ENCODE assay signal across 7 mouse cellular contexts in genomic region chr16:18498558-18498990, GRCm38 (mm10). TPM values are rescaled to one million over a fixed set of nuclear protein-coding genes. Genes with fewer than 3 reads are reported as not detected.
DNase-seq lines count a peak whose midpoint lies in the region; ATAC-seq and TF ChIP-seq lines count a peak whose summit lies in the region.

TSS of gene Gnb1l (plus strand) at chr16:18498713.
TSS of gene Rtl10 (plus strand) at chr16:18498901.

- ATAC-seq in intestine, postnatal 0 days: peak; percentile 93
- peak; percentile 99 for ATAC-seq in midbrain, embryonic 12.5 days (ENCODE audit: low FRiP score, low read depth)

- WGBS in intestine, postnatal 0 days: under 1% methylated on average over 48 of the region's 51 CpGs
- under 1% methylated on average over 39 of the region's 51 CpGs for WGBS in midbrain, embryonic 12.5 days
- under 1% methylated on average over 51 of the region's 51 CpGs for WGBS in small intestine, adult 2 months

- peak within 1 kb of the TSS; percentile 90 for H3K27ac ChIP-seq in intestine, postnatal 0 days (ENCODE audit: low read depth, low read length)
- H3K27ac ChIP-seq in midbrain, embryonic 12.5 days (replicated peaks): peak within 1 kb of the TSS; percentile 92
- H3K27ac ChIP-seq in small intestine, adult 2 months (ENCODE audit: insufficient read depth, low read depth, low read length): peak within 1 kb of the TSS; percentile 80

- H3K4me3 ChIP-seq in intestine, postnatal 0 days (ENCODE audit: low read depth, low read length): peak within 1 kb of the TSS; percentile 72
- peak within 1 kb of the TSS; percentile 69 for H3K4me3 ChIP-seq in midbrain, embryonic 12.5 days
- peak within 1 kb of the TSS; percentile 89 for H3K4me3 ChIP-seq in small intestine, adult 2 months (ENCODE audit: low read depth, low read length)

- H3K9me3 ChIP-seq in intestine, postnatal 0 days (ENCODE audit: control insufficient read depth): no peaks in the 10 kb centered on the region
- no peaks in the 10 kb centered on the region for H3K9me3 ChIP-seq in midbrain, embryonic 12.5 days

- H3K36me3 ChIP-seq in intestine, postnatal 0 days (ENCODE audit: control insufficient read depth, insufficient read depth): peaks cover 13% of the 10 kb centered on the region; the same call in 1 of the 2 replicates
- H3K36me3 ChIP-seq in midbrain, embryonic 12.5 days: peaks cover 17% of the 10 kb centered on the region
- no peaks in the 10 kb centered on the region for H3K36me3 ChIP-seq in small intestine, adult 2 months (ENCODE audit: control insufficient read depth, insufficient read depth, low read length)

- H3K9ac ChIP-seq in intestine, postnatal 0 days (ENCODE audit: low read depth, low read length): peak within 1 kb of the TSS; percentile 80
- peak within 1 kb of the TSS; percentile 83 for H3K9ac ChIP-seq in midbrain, embryonic 12.5 days (replicated peaks)

- H3K27me3 ChIP-seq in intestine, postnatal 0 days (replicated peaks; ENCODE audit: control insufficient read depth, insufficient read depth, low read length): no peaks in the 10 kb centered on the region
- H3K27me3 ChIP-seq in midbrain, embryonic 12.5 days: no peaks in the 10 kb centered on the region
- no peaks in the 10 kb centered on the region for H3K27me3 ChIP-seq in small intestine, adult 2 months (ENCODE audit: control insufficient read depth, insufficient read depth, low read length)

- TF ChIP-seq CTCF in intestine, postnatal 0 days (IDR thresholded peaks at IDR 0.05; ENCODE audit: low read depth): 0 out of 2 replicates have a peak, but pooled peaks have one; percentile 22
- no peak for TF ChIP-seq CTCF in small intestine, adult 2 months (IDR thresholded peaks at IDR 0.05; ENCODE audit: extremely low read depth, insufficient read length, insufficient replicate concordance, low read depth, low read length)

- DNase-seq in adrenal gland, adult 8-10 months: peak; percentile 91
- DNase-seq in embryo, embryonic 9.5 days (ENCODE audit: extremely low spot score): peak; percentile 97
- DNase-seq in gonadal fat pad, adult 2 months (ENCODE audit: low read depth): peak; percentile 38
- peak; percentile 98 for DNase-seq in left cerebral cortex, postnatal 4 days

- peak; percentile 84 for TF ChIP-seq POLR2A in small intestine, adult 2 months (IDR thresholded peaks at IDR 0.05; ENCODE audit: low read depth, low read length)

- H3K4me1 ChIP-seq in intestine, postnatal 0 days (replicated peaks; ENCODE audit: control insufficient read depth, insufficient read depth, low read length): peaks cover 10% of the 10 kb centered on the region; the same call in 1 of the 2 replicates
- H3K4me1 ChIP-seq in midbrain, embryonic 12.5 days: peaks cover 19% of the 10 kb centered on the region
- H3K4me1 ChIP-seq in small intestine, adult 2 months (ENCODE audit: control insufficient read depth, insufficient read depth, insufficient read length, low read length): peaks cover 9% of the 10 kb centered on the region; the same call in 1 of the 2 replicates

- H3K4me2 ChIP-seq in intestine, postnatal 0 days (replicated peaks; ENCODE audit: low read depth): peak within 1 kb of the TSS; percentile 94
- peak within 1 kb of the TSS; percentile 77 for H3K4me2 ChIP-seq in midbrain, embryonic 12.5 days (replicated peaks)

- intact Hi-C loops in left cerebral cortex, postnatal 4 days (cut with DNase I): no loop called here

RNA-seq across cellular contexts. Expression of gene Gnb1l, which starts in this region (rescaled TPM):
- total RNA-seq in adrenal gland, adult 8-10 months (2022): 1 to 10 TPM; 5.1 to 7.0 (median 6.1) TPM
- polyA plus RNA-seq in gonadal fat pad, adult 2 months (2012; rRNA removed): 9.3 and 11.4 TPM in 2 replicates
- 11.0 and 12.6 TPM in 2 replicates for polyA plus RNA-seq in intestine, postnatal 0 days (2015; fragmentation: Nextera tagmentation; extraction: Ambion mirVana)
- 1 to 10 TPM; 9.0 to 9.2 TPM for total RNA-seq in left cerebral cortex, postnatal 4 days (2021)
- polyA plus RNA-seq in midbrain, embryonic 12.5 days (2016; fragmentation: Nextera tagmentation; extraction: Ambion mirVana): 11.0 and 11.2 TPM in 2 replicates
- polyA plus RNA-seq in small intestine, adult 2 months (2012; rRNA removed): 4.6 and 10.6 TPM in 2 replicates

RNA-seq across cellular contexts. Expression of gene Rtl10, which starts in this region (rescaled TPM):
- total RNA-seq in adrenal gland, adult 8-10 months (2022): 1 to 10 TPM; 4.9 to 8.2 (median 5.1) TPM
- 6.2 and 7.1 TPM in 2 replicates for polyA plus RNA-seq in gonadal fat pad, adult 2 months (2012; rRNA removed)
- polyA plus RNA-seq in intestine, postnatal 0 days (2015; fragmentation: Nextera tagmentation; extraction: Ambion mirVana): 1.4 and 1.8 TPM in 2 replicates
- 10 to 100 TPM; 11.7 to 11.9 TPM for total RNA-seq in left cerebral cortex, postnatal 4 days (2021)
- polyA plus RNA-seq in midbrain, embryonic 12.5 days (2016; fragmentation: Nextera tagmentation; extraction: Ambion mirVana): 2.1 TPM in 2 replicates
- 4.9 TPM in 2 replicates for polyA plus RNA-seq in small intestine, adult 2 months (2012; rRNA removed)

Comparison
In these comparisons a context has a peak if more than half of its experiments do, and no peak if none do; other contexts are left out.
1. Peak in every context shown above with its lines: DNase-seq, ATAC-seq, H3K4me3 ChIP-seq and H3K27ac ChIP-seq.
2. DNase-seq: peak in every context shown above with its lines; median percentile 98 in left cerebral cortex, postnatal 4 days; 97 in embryo, embryonic 9.5 days; 91 in adrenal gland, adult 8-10 months; 38 in gonadal fat pad, adult 2 months.